Mouse (Mus musculus): ENCODE measurements around the gene 1810049J17Rik. TPM values are rescaled to one million over a fixed set of nuclear protein-coding genes. Genes with fewer than 3 reads are reported as not detected.

Gene 1810049J17Rik
- polyA plus RNA-seq, 1 experiment from 2014 or later: 0.67 TPM

DNA sequence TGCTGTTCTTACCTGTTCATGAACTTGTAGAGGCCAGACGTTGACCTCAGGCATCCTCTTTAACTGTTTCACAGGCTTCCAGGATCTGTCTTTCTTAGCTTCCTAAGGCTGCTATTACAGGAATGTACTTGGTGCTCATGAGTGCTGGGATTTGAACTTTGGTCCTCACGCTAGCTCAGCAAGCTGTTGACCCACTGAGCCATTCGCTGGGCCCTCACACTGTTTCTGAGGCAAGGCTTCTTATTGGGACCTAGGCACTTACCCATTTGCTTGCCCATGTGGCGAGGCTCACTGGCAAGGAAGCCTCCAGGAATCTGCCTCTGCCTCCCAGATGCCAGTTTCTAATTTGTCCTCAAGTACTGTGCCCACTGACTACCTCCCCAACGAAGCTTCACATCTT is 1.8 kb downstream of the 1810049J17Rik start:
- ATAC-seq: no peak
- WGBS: 45% methylated on average over 5 of the region's 5 CpGs

GRCm38 (mm10) chr15:12318451-12318850 is 3.2 kb downstream of the 1810049J17Rik start:
- Histone ChIP-seq H3K9ac (replicated peaks) (no peak overlapping the region), H3K9me3 (no peaks in the 10 kb centered on the region), H3K27me3 (peaks cover 16% of the 10 kb centered on the region), H3K4me3 (replicated peaks) (no peak overlapping the region), H3K4me2 (replicated peaks) (no peak overlapping the region), H3K4me1 (replicated peaks) (peaks cover 16% of the 10 kb centered on the region), H3K36me3 (no peaks in the 10 kb centered on the region), H3K27ac (no peak overlapping the region)
- WGBS: 86% methylated on average over 8 of the region's 8 CpGs
- no peak for ATAC-seq

More for the DNA sequence above, 1.8 kb downstream of the 1810049J17Rik start:
- Histone ChIP-seq H3K9me3 (no peaks in the 10 kb centered on the region), H3K4me1 (replicated peaks) (peaks cover 30% of the 10 kb centered on the region), H3K36me3 (no peaks in the 10 kb centered on the region), H3K27me3 (peaks cover 16% of the 10 kb centered on the region), H3K9ac (replicated peaks) (no peak overlapping the region), H3K4me2 (replicated peaks) (peak overlapping the region; percentile 74; the same call in 1 of the 2 replicates), H3K4me3 (replicated peaks) (peak overlapping the region; percentile 89; the same call in 1 of the 2 replicates), H3K27ac (no peak overlapping the region)

DNA sequence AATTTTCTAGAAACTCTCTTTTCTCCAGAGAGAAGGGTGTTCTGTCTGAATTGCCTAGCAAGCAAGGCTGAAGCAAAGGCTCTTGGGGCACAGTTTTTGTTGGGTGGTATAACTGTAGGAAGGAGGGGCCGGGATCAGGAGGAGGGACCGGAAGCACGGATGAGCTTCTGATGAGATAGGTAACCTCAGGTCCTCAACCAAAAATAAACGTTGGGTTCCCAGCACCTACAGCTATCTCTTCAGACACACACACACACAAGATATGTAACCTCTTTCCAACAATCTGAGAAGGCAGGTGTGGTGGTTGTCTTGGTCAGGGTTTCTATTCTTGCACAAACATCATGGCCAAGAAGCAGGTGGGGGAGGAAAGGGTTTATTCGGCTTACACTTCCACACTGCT is 4.4 kb downstream of the 1810049J17Rik start:
- Histone ChIP-seq H3K4me2 (replicated peaks) (no peak overlapping the region), H3K36me3 (no peaks in the 10 kb centered on the region), H3K4me1 (replicated peaks) (peaks cover 5% of the 10 kb centered on the region; the same call in 1 of the 2 replicates), H3K4me3 (replicated peaks) (no peak overlapping the region), H3K27ac (no peak overlapping the region), H3K9ac (replicated peaks) (no peak overlapping the region), H3K9me3 (no peaks in the 10 kb centered on the region), H3K27me3 (peaks cover 16% of the 10 kb centered on the region)
- 88% methylated on average over 5 of the region's 5 CpGs for WGBS
- ATAC-seq: no peak

DNA sequence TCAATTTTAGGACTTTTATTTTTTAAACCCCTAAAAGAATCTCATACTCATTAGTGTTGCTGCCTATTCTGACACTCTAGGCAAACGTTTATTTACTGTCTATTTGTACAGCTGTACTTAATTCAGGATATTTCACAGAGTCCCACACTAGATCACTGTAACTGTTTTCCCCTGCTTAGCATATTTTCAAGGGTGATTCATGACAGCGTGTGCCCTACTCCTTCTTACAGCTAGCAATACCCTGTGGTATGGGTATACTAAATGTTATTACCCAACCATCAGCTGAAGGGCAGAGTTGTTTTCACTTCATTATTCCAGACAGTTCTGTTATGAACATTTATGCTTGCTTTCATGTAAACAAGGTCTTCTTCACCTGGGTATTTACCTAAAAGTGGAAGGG is 5.7 kb downstream of the 1810049J17Rik start:
- WGBS: 72% methylated on average over 2 of the region's 2 CpGs

DNA sequence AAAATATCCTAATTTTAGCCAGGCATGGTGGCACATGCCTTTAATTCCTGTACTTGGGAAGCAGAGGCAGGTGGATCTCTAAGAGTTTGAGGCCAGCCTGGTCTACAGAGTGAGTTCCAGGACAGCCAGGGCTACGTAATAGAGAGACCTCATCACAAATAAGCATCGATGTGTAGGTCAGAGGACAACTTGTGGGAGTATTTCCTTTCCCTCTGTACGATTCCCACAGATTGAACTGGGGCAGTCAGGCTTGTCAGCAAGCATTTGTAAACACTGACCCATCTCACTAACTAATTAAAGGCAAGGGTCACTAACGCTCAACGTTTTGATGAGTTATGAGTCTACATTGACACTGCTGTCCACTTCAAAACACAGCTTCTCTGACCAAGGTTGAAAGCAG is 7.1 kb downstream of the 1810049J17Rik start:
- H3K4me2 ChIP-seq (replicated peaks): no peak overlapping the region
- 80% methylated on average over 5 of the region's 5 CpGs for WGBS

More for the DNA sequence above, 5.7 kb downstream of the 1810049J17Rik start:
- H3K4me2 ChIP-seq (replicated peaks): no peak overlapping the region
- no peaks in the 10 kb centered on the region for H3K36me3 ChIP-seq
- H3K4me1 ChIP-seq (replicated peaks): peaks cover 5% of the 10 kb centered on the region; the same call in 1 of the 2 replicates
- H3K27ac ChIP-seq: no peak overlapping the region
- ATAC-seq: no peak
- H3K4me3 ChIP-seq (replicated peaks): no peak overlapping the region
- no peak overlapping the region for H3K9ac ChIP-seq (replicated peaks)
- H3K9me3 ChIP-seq: no peaks in the 10 kb centered on the region
- peaks cover 16% of the 10 kb centered on the region for H3K27me3 ChIP-seq

GRCm38 (mm10) chr15:12313255-12313654 is 8.4 kb downstream of the 1810049J17Rik start:
- WGBS: 31% methylated on average over 1 of the region's 1 CpGs
- no peaks in the 10 kb centered on the region for H3K36me3 ChIP-seq
- H3K9me3 ChIP-seq: no peaks in the 10 kb centered on the region
- no peak overlapping the region for H3K4me2 ChIP-seq (replicated peaks)
- ATAC-seq: no peak
- H3K9ac ChIP-seq (replicated peaks): no peak overlapping the region
- H3K4me3 ChIP-seq (replicated peaks): no peak overlapping the region
- H3K4me1 ChIP-seq (replicated peaks): no peaks in the 10 kb centered on the region
- no peak overlapping the region for H3K27ac ChIP-seq
- H3K27me3 ChIP-seq: no peaks in the 10 kb centered on the region

More for the DNA sequence above, 7.1 kb downstream of the 1810049J17Rik start:
- ATAC-seq: no peak
- Histone ChIP-seq H3K4me1 (replicated peaks) (no peaks in the 10 kb centered on the region), H3K9ac (replicated peaks) (no peak overlapping the region), H3K27ac (no peak overlapping the region), H3K4me3 (replicated peaks) (no peak overlapping the region), H3K36me3 (no peaks in the 10 kb centered on the region), H3K27me3 (peaks cover 10% of the 10 kb centered on the region), H3K9me3 (no peaks in the 10 kb centered on the region)

DNA sequence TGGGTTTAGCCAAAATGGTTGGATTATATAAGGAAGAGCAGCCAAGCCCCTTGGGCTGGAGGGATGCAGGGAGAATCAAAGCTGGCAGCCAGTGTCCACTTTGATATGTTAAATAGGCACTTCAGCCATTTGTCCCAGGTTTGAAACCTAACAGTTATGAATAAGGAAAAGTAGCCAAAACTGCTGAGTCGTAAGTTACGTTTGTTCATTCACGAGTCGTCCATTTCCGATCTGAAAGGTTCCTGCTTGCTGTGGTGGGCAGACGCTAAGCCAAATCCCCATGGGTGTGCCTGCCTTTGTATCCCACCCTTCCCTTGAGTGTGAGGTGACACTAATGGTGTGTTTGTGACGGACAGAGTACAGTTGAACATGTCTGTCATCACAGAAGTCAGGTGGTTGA is 10.2 kb downstream of the 1810049J17Rik start:
- Histone ChIP-seq H3K27ac (no peak overlapping the region), H3K9ac (replicated peaks) (no peak overlapping the region), H3K4me2 (replicated peaks) (no peak overlapping the region), H3K4me3 (replicated peaks) (no peak overlapping the region), H3K4me1 (replicated peaks) (no peaks in the 10 kb centered on the region), H3K36me3 (no peaks in the 10 kb centered on the region), H3K27me3 (no peaks in the 10 kb centered on the region), H3K9me3 (no peaks in the 10 kb centered on the region)
- no peak for ATAC-seq
- 89% methylated on average over 7 of the region's 7 CpGs for WGBS

DNA sequence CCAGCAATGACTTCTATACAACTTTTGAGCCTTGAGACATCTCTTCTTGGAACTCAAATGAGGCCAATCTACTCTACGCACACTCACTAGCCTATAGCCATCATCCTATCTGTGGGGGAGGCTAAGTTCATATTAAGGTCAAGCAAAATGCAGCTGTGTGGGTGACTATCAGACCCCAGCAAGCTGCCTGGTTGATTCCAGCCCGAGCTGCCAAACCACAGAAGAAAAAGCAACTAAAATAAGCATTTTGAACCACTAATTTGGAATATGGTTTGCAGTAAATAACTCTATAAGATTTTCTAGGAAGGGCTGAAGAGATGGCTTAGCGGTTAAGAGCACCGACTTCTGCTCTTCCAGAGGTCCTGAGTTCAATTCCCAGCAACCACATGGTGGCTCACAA is 11.0 kb downstream of the 1810049J17Rik start:
- no peak overlapping the region for H3K9ac ChIP-seq (replicated peaks)
- no peaks in the 10 kb centered on the region for H3K27me3 ChIP-seq
- H3K4me2 ChIP-seq (replicated peaks): no peak overlapping the region
- H3K27ac ChIP-seq: no peak overlapping the region
- H3K4me1 ChIP-seq (replicated peaks): no peaks in the 10 kb centered on the region
- no peak for ATAC-seq
- H3K36me3 ChIP-seq: no peaks in the 10 kb centered on the region
- H3K4me3 ChIP-seq (replicated peaks): no peak overlapping the region
- no peaks in the 10 kb centered on the region for H3K9me3 ChIP-seq
- 93% methylated on average over 4 of the region's 4 CpGs for WGBS

- no peak overlapping the region for H3K4me3 ChIP-seq (replicated peaks)
- ATAC-seq: no peak
- H3K27me3 ChIP-seq: no peaks in the 10 kb centered on the region
- 84% methylated on average over 5 of the region's 5 CpGs for WGBS
- H3K9me3 ChIP-seq: no peaks in the 10 kb centered on the region
- no peak overlapping the region for H3K27ac ChIP-seq
- H3K4me2 ChIP-seq (replicated peaks): no peak overlapping the region
- no peaks in the 10 kb centered on the region for H3K4me1 ChIP-seq (replicated peaks)
- no peak overlapping the region for H3K9ac ChIP-seq (replicated peaks)
- no peaks in the 10 kb centered on the region for H3K36me3 ChIP-seq
These were observed 13.2 kb downstream of the 1810049J17Rik start for GRCm38 (mm10) chr15:12308539-12308938.

DNA sequence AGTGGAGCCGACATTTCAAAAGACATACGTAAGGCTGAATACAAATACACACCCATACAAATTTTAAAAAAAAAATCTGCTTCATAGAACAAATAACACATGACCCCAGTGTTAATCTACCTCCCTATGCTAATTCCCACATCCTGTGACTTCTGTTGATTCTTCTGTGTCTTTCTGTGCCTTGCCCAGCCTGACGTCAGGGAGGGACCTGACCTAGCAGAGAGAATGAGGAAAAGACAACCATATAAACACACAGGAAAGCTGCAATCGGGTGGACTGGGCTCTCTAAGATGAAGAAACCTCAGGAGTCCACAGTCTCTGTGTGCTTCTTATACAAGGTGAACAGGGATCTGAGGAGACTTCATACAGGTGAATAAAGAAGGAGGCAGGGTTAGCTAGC is 14.6 kb downstream of the 1810049J17Rik start:
- Histone ChIP-seq H3K9me3 (no peaks in the 10 kb centered on the region), H3K27me3 (no peaks in the 10 kb centered on the region), H3K36me3 (no peaks in the 10 kb centered on the region), H3K27ac (no peak overlapping the region), H3K4me1 (replicated peaks) (no peaks in the 10 kb centered on the region), H3K4me2 (replicated peaks) (no peak overlapping the region), H3K4me3 (replicated peaks) (no peak overlapping the region), H3K9ac (replicated peaks) (no peak overlapping the region)
- WGBS: 70% methylated on average over 4 of the region's 4 CpGs
- no peak for ATAC-seq

GRCm38 (mm10) chr15:12306188-12307071 is 15.3 kb downstream of the 1810049J17Rik start:
- no peak overlapping the region for H3K4me2 ChIP-seq (replicated peaks)
- H3K9ac ChIP-seq (replicated peaks): no peak overlapping the region
- H3K27me3 ChIP-seq: no peaks in the 10 kb centered on the region
- H3K4me3 ChIP-seq (replicated peaks): no peak overlapping the region
- no peaks in the 10 kb centered on the region for H3K4me1 ChIP-seq (replicated peaks)
- H3K27ac ChIP-seq: no peak overlapping the region
- 71% methylated on average over 8 of the region's 8 CpGs for WGBS
- no peaks in the 10 kb centered on the region for H3K36me3 ChIP-seq
- H3K9me3 ChIP-seq: no peaks in the 10 kb centered on the region
- no peak for ATAC-seq

- ATAC-seq: no peak
- H3K27me3 ChIP-seq: no peaks in the 10 kb centered on the region
- no peak overlapping the region for H3K4me2 ChIP-seq (replicated peaks)
- WGBS: 69% methylated on average over 5 of the region's 6 CpGs
- H3K9ac ChIP-seq (replicated peaks): no peak overlapping the region
- no peaks in the 10 kb centered on the region for H3K9me3 ChIP-seq
- H3K27ac ChIP-seq: no peak overlapping the region
- no peak overlapping the region for H3K4me3 ChIP-seq (replicated peaks)
- H3K36me3 ChIP-seq: no peaks in the 10 kb centered on the region
- no peaks in the 10 kb centered on the region for H3K4me1 ChIP-seq (replicated peaks)
These were observed 19.9 kb downstream of the 1810049J17Rik start for GRCm38 (mm10) chr15:12301771-12302170.
